Mouse (Mus musculus) kidney, postnatal 0 days (tissue): ENCODE results near the gene Ralb. TPM values are rescaled to one million over a fixed set of nuclear protein-coding genes. Genes with fewer than 3 reads are reported as not detected.
A peak's percentile ranks its signal among the peaks of the same experiment; 100 is the strongest.

Experiments used
- ATAC-seq: fragments of 200-750 bp; cut with Nextera tagmentation; replicated peaks from 2 replicates; pipeline ENCODE4 v1.8.0; 2017; ENCODE audit warnings: low read depth, moderate number of reproducible peaks, moderate TSS enrichment, moderate library complexity; ENCODE audit not compliant: low FRiP score
- DNase-seq: peaks from one replicate; pipeline ENCODE4 v3.0.0-alpha.2; 2016; ENCODE audit warnings: low spot score
- H3K27ac ChIP-seq: fragments of 300-500 bp; sonication (generic); 2 replicates; pipeline ENCODE4 v1.5.1; 2014; ENCODE audit warnings: mild to moderate bottlenecking
- H3K27me3 ChIP-seq: fragments of 300-500 bp; sonication (generic); 2 replicates; pipeline ENCODE4 v1.6.1; 2014; ENCODE audit warnings: low read length, mixed read lengths; ENCODE audit not compliant: insufficient read depth
- H3K36me3 ChIP-seq: fragments of 300-500 bp; sonication (generic); 2 replicates; pipeline ENCODE4 v1.6.1; 2014; ENCODE audit warnings: low read length, mixed read lengths; ENCODE audit not compliant: insufficient read depth
- H3K4me1 ChIP-seq: fragments of 300-500 bp; sonication (generic); replicated peaks from 2 replicates; pipeline ENCODE4 v1.6.1; 2014; ENCODE audit warnings: antibody characterized with exemption, low read length, mixed read lengths; ENCODE audit not compliant: insufficient read depth
- H3K4me2 ChIP-seq: fragments of 300-500 bp; sonication (generic); 2 replicates; pipeline ENCODE4 v1.6.1; 2014; ENCODE audit warnings: mild to moderate bottlenecking, low read length, moderate library complexity, mixed read lengths
- H3K4me3 ChIP-seq: fragments of 300-500 bp; sonication (generic); replicated peaks from 2 replicates; pipeline ENCODE4 v1.5.1; 2014; ENCODE audit warnings: low read depth, low read length
- H3K9ac ChIP-seq: fragments of 300-500 bp; sonication (generic); 2 replicates; pipeline ENCODE4 v1.6.1; 2014; ENCODE audit warnings: low read depth, low read length
- H3K9me3 ChIP-seq: fragments of 300-500 bp; sonication (generic); replicated peaks from 2 replicates; pipeline ENCODE4 v1.6.1; 2016; ENCODE audit warnings: low read length, inconsistent platforms, mixed read lengths
- CTCF ChIP-seq: IDR thresholded peaks from 2 replicates; pipeline ENCODE4 v1.5.1; 2016; ENCODE audit warnings: antibody characterized with exemption, low read depth, mild to moderate bottlenecking, moderate library complexity
- whole genome bisulfite sequencing: fragments of 180-500 bp; shearing (Covaris S2); extraction: QIAGEN DNeasy Blood & Tissue Kit; methylation state at CpG from one replicate; pipeline ENCODE4 v1.1.7; 2014; 5-methylcytosine and 5-hydroxymethylcytosine counted together
- polyA plus RNA-seq: library from polyadenylated mRNA; unstranded; fragments of >200 nt; fragmentation: Nextera tagmentation; extraction: Ambion mirVana; gene quantifications from 2 replicates; pipeline ENCODE4 v1.2.1, GENCODE M21; 2015

Ralb gene
- polyA plus RNA-seq, 1 experiment from 2014 or later: 129 TPM

GRCm38 (mm10) chr1:119508548-119508947 is 4.0 kb upstream of the Ralb start:
- Histone ChIP-seq H3K27ac (peak overlapping the region; percentile 47), H3K36me3 (no peaks in the 10 kb centered on the region), H3K4me3 (no peak overlapping the region), H3K27me3 (no peaks in the 10 kb centered on the region), H3K9me3 (no peaks in the 10 kb centered on the region), H3K4me1 (peaks cover 10% of the 10 kb centered on the region), H3K4me2 (no peak overlapping the region), H3K9ac (no peak overlapping the region)
- ATAC-seq (no peak), DNase-seq (peak; percentile 41)
- WGBS: 57% methylated on average over 4 of the region's 4 CpGs
- TF ChIP-seq CTCF: no peak

GRCm38 (mm10) chr1:119505951-119506350 is 1.4 kb upstream of the Ralb start:
- no peak overlapping the region for H3K9ac ChIP-seq
- no peaks in the 10 kb centered on the region for H3K27me3 ChIP-seq
- no peaks in the 10 kb centered on the region for H3K9me3 ChIP-seq
- ATAC-seq: no peak
- no peak for TF ChIP-seq CTCF
- peaks cover 17% of the 10 kb centered on the region for H3K4me1 ChIP-seq
- H3K4me3 ChIP-seq: no peak overlapping the region
- 91% methylated on average over 3 of the region's 3 CpGs for WGBS
- no peak for DNase-seq
- no peak overlapping the region for H3K27ac ChIP-seq
- H3K4me2 ChIP-seq: no peak overlapping the region
- H3K36me3 ChIP-seq: no peaks in the 10 kb centered on the region

- WGBS: 10% methylated on average over 5 of the region's 5 CpGs
Measured at GRCm38 (mm10) chr1:119503808-119504207, 786 bp downstream of the Ralb start.

GRCm38 (mm10) chr1:119503181-119503580 is 1.4 kb downstream of the Ralb start:
- 0 out of 2 replicates have a peak, but pooled peaks cover 8% of the 10 kb centered on the region for H3K36me3 ChIP-seq
- H3K9me3 ChIP-seq: no peaks in the 10 kb centered on the region
- TF ChIP-seq CTCF: no peak
- peak overlapping the region; percentile 68; the same call in 1 of the 2 replicates for H3K9ac ChIP-seq
- H3K27me3 ChIP-seq: no peaks in the 10 kb centered on the region
- DNase-seq: no peak
- peak overlapping the region; percentile 70 for H3K4me2 ChIP-seq
- 53% methylated on average over 3 of the region's 3 CpGs for WGBS
- 0 out of 2 replicates have a peak overlapping the region, but pooled peaks have one; percentile 0 for H3K27ac ChIP-seq
- H3K4me3 ChIP-seq: peak overlapping the region; percentile 66
- H3K4me1 ChIP-seq: peaks cover 24% of the 10 kb centered on the region
- ATAC-seq: no peak

More at GRCm38 (mm10) chr1:119503808-119504207, 786 bp downstream of the Ralb start:
- Histone ChIP-seq H3K27ac (peak overlapping the region; percentile 87), H3K4me2 (peak overlapping the region; percentile 70), H3K4me1 (peaks cover 18% of the 10 kb centered on the region), H3K9ac (peak overlapping the region; percentile 68), H3K9me3 (no peaks in the 10 kb centered on the region), H3K36me3 (0 out of 2 replicates have a peak, but pooled peaks cover 8% of the 10 kb centered on the region), H3K4me3 (peak overlapping the region; percentile 66), H3K27me3 (no peaks in the 10 kb centered on the region)
- no peak for TF ChIP-seq CTCF
- ATAC-seq (no peak), DNase-seq (no peak)

GRCm38 (mm10) chr1:119502729-119503128 is 1.9 kb downstream of the Ralb start:
- Histone ChIP-seq H3K4me2 (peak overlapping the region; percentile 70), H3K27me3 (no peaks in the 10 kb centered on the region), H3K27ac (no peak overlapping the region), H3K9me3 (no peaks in the 10 kb centered on the region), H3K36me3 (0 out of 2 replicates have a peak, but pooled peaks cover 8% of the 10 kb centered on the region), H3K9ac (peak overlapping the region; percentile 68; the same call in 1 of the 2 replicates), H3K4me3 (peak overlapping the region; percentile 66; the same call in 1 of the 2 replicates), H3K4me1 (peaks cover 27% of the 10 kb centered on the region)
- ATAC-seq (no peak), DNase-seq (no peak)
- WGBS: 91% methylated on average over 11 of the region's 11 CpGs
- no peak for TF ChIP-seq CTCF

GRCm38 (mm10) chr1:119501881-119502280 is 2.7 kb downstream of the Ralb start:
- TF ChIP-seq CTCF: no peak
- DNase-seq: no peak
- Histone ChIP-seq H3K27ac (no peak overlapping the region), H3K27me3 (no peaks in the 10 kb centered on the region), H3K4me1 (peaks cover 27% of the 10 kb centered on the region), H3K4me2 (no peak overlapping the region), H3K9me3 (no peaks in the 10 kb centered on the region), H3K4me3 (no peak overlapping the region), H3K9ac (no peak overlapping the region), H3K36me3 (0 out of 2 replicates have a peak, but pooled peaks cover 8% of the 10 kb centered on the region)
- 58% methylated on average over 8 of the region's 8 CpGs for WGBS
- ATAC-seq: no peak

GRCm38 (mm10) chr1:119499456-119499855 is 5.1 kb downstream of the Ralb start:
- 0 out of 2 replicates have a peak, but pooled peaks cover 8% of the 10 kb centered on the region for H3K36me3 ChIP-seq
- 93% methylated on average over 10 of the region's 10 CpGs for WGBS
- peaks cover 18% of the 10 kb centered on the region for H3K4me1 ChIP-seq
- H3K4me3 ChIP-seq: no peak overlapping the region
- H3K4me2 ChIP-seq: no peak overlapping the region
- no peaks in the 10 kb centered on the region for H3K9me3 ChIP-seq
- H3K9ac ChIP-seq: no peak overlapping the region
- no peak overlapping the region for H3K27ac ChIP-seq
- DNase-seq: no peak
- no peak for TF ChIP-seq CTCF
- H3K27me3 ChIP-seq: no peaks in the 10 kb centered on the region
- ATAC-seq: no peak
